22 mouse cellular contexts compared by ENCODE assay signal in the genomic region with DNA sequence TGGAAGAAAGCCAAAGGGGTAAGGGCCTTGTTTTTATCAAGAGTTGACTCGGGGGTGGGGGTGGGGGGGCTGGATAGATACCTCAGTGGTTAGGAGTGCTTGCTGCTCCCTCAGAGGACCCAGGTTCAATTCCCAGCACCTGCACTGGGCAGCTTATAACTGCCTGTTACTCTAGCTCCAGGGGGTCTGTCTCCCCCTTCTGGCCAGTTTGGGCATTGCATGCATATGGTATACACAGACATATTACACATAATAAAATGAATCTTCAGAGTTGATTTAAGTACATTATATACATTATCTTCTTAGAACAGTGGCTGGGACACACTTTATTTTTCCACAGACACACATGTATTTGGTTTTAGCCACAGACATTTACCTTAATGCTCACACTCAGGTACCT.
DNase-seq lines count a peak whose midpoint lies in the region; ATAC-seq and TF ChIP-seq lines count a peak whose summit lies in the region.
"Had no signal": no experiment of that assay in that cellular context is flagged by ENCODE, and none has a peak within 500 bp of the region (broad histone marks: within the 10 kb centered on the region; RNA-seq: fewer than 3 reads in every experiment).

No protein-coding gene starts in this region.

- no peak for DNase-seq in hindbrain, postnatal 0 days (ENCODE audit: low spot score)
- no peak for DNase-seq in hindbrain, embryonic 11.5 days (ENCODE audit: low spot score)
- DNase-seq in lung, postnatal 0 days (ENCODE audit: low spot score), result no peak
- DNase-seq in lung, adult 18-20 months, result no peak
- DNase-seq in ES-CJ7 (ENCODE audit: low read depth, low spot score), result peak; percentile 21
- no peak for DNase-seq in gastrocnemius, postnatal 36 days
- DNase-seq: adrenal gland, postnatal 10 days; B cell, adult 2 months; cerebellum, adult 18-20 months; cerebellum, postnatal 36 days; heart, adult 18-20 months; lung, postnatal 4 days; right cerebral cortex, postnatal 4 days had no signal

- no peak overlapping the region for H3K4me2 ChIP-seq in hindbrain, postnatal 0 days (ENCODE audit: low read depth, low read length)
- no peak overlapping the region for H3K4me2 ChIP-seq in hindbrain, embryonic 11.5 days (replicated peaks; ENCODE audit: low read depth, low read length)
- H3K4me2 ChIP-seq in lung, postnatal 0 days (replicated peaks; ENCODE audit: low read depth, low read length), result no peak overlapping the region
- H3K4me2 ChIP-seq: embryonic facial prominence, embryonic 12.5 days; kidney, embryonic 15.5 days; liver, embryonic 15.5 days; midbrain, embryonic 11.5 days had no signal

- no peak for TF ChIP-seq EP300 in lung, postnatal 0 days (IDR thresholded peaks at IDR 0.05)

- no peak overlapping the region for H3K9ac ChIP-seq in hindbrain, postnatal 0 days (replicated peaks; ENCODE audit: low read length)
- no peak overlapping the region for H3K9ac ChIP-seq in hindbrain, embryonic 11.5 days (ENCODE audit: low read depth, low read length)
- no peak overlapping the region for H3K9ac ChIP-seq in lung, postnatal 0 days (replicated peaks; ENCODE audit: low read depth)
- H3K9ac ChIP-seq: embryonic facial prominence, embryonic 12.5 days; kidney, embryonic 15.5 days; liver, embryonic 15.5 days had no signal

- H3K36me3 ChIP-seq in hindbrain, postnatal 0 days (ENCODE audit: insufficient read depth, low read length), result no peaks in the 10 kb centered on the region
- no peaks in the 10 kb centered on the region for H3K36me3 ChIP-seq in hindbrain, embryonic 11.5 days (ENCODE audit: control insufficient read depth, insufficient read depth, low read length)
- H3K36me3 ChIP-seq in lung, postnatal 0 days (ENCODE audit: insufficient read depth, low read length), result no peaks in the 10 kb centered on the region
- H3K36me3 ChIP-seq: embryonic facial prominence, embryonic 12.5 days; G1E; hindbrain, embryonic 10.5 days; kidney, embryonic 15.5 days; liver, embryonic 15.5 days had no signal

- intact Hi-C loops in gastrocnemius, postnatal 36 days (cut with DNase I), result no loop called here

- H3K27ac ChIP-seq in hindbrain, postnatal 0 days, result no peak overlapping the region
- no peak overlapping the region for H3K27ac ChIP-seq in hindbrain, embryonic 11.5 days (ENCODE audit: low read depth, low read length)
- H3K27ac ChIP-seq in lung, postnatal 0 days (ENCODE audit: low read length), result no peak overlapping the region
- H3K27ac ChIP-seq in cortical plate, adult 2 months (ENCODE audit: insufficient read depth, low read length), result no peak overlapping the region
- H3K27ac ChIP-seq: embryonic facial prominence, embryonic 12.5 days; hindbrain, embryonic 10.5 days; kidney, embryonic 15.5 days; liver, embryonic 15.5 days had no signal

- no peak for ATAC-seq in hindbrain, postnatal 0 days
- no peak for ATAC-seq in hindbrain, embryonic 11.5 days (ENCODE audit: low FRiP score)
- ATAC-seq in lung, postnatal 0 days, result no peak
- ATAC-seq: forebrain, embryonic 16.5 days; inflammation-experienced regulatory T-cells, adult 6 months had no signal

- WGBS in hindbrain, postnatal 0 days, result 96% methylated on average over 1 of the region's 1 CpGs
- 95% methylated on average over 1 of the region's 1 CpGs for WGBS in hindbrain, embryonic 11.5 days
- WGBS in lung, postnatal 0 days, result 92% methylated on average over 1 of the region's 1 CpGs

- no peaks in the 10 kb centered on the region for H3K4me1 ChIP-seq in hindbrain, postnatal 0 days (ENCODE audit: insufficient read depth, low read length)
- no peaks in the 10 kb centered on the region for H3K4me1 ChIP-seq in hindbrain, embryonic 11.5 days (replicated peaks; ENCODE audit: control insufficient read depth, insufficient read depth, low read length)
- no peaks in the 10 kb centered on the region for H3K4me1 ChIP-seq in lung, postnatal 0 days (ENCODE audit: insufficient read depth, low read depth, low read length)
- H3K4me1 ChIP-seq in cortical plate, adult 2 months (ENCODE audit: control insufficient read depth, insufficient read depth, low read length), result peaks cover 10% of the 10 kb centered on the region
- H3K4me1 ChIP-seq: embryonic facial prominence, embryonic 12.5 days; hindbrain, embryonic 10.5 days; kidney, embryonic 15.5 days; liver, embryonic 15.5 days had no signal

- H3K27me3 ChIP-seq in hindbrain, postnatal 0 days (ENCODE audit: insufficient read depth, low read length), result no peaks in the 10 kb centered on the region
- H3K27me3 ChIP-seq in hindbrain, embryonic 11.5 days (ENCODE audit: control insufficient read depth, insufficient read depth, low read length), result no peaks in the 10 kb centered on the region
- no peaks in the 10 kb centered on the region for H3K27me3 ChIP-seq in lung, postnatal 0 days (replicated peaks; ENCODE audit: insufficient read depth, low read length)
- H3K27me3 ChIP-seq: embryonic facial prominence, embryonic 12.5 days; kidney, embryonic 15.5 days; liver, embryonic 15.5 days had no signal

- peak; percentile 48 for TF ChIP-seq CTCF in hindbrain, postnatal 0 days (IDR thresholded peaks at IDR 0.05; ENCODE audit: low read depth)
- TF ChIP-seq CTCF in lung, postnatal 0 days (IDR thresholded peaks at IDR 0.05), result peak; percentile 11; the same call in 1 of the 2 replicates
- TF ChIP-seq CTCF in cortical plate, adult 2 months (IDR thresholded peaks at IDR 0.05; ENCODE audit: extremely low read depth, insufficient read depth, low read length), result peak; percentile 11; the same call in 1 of the 2 replicates

- no peak overlapping the region for H3K4me3 ChIP-seq in hindbrain, postnatal 0 days (ENCODE audit: low read length)
- no peak overlapping the region for H3K4me3 ChIP-seq in hindbrain, embryonic 11.5 days (ENCODE audit: low read depth, low read length)
- H3K4me3 ChIP-seq in lung, postnatal 0 days (ENCODE audit: low read depth, low read length), result no peak overlapping the region
- no peak overlapping the region for H3K4me3 ChIP-seq in cortical plate, adult 2 months (ENCODE audit: insufficient read depth, low read length)
- H3K4me3 ChIP-seq: embryonic facial prominence, embryonic 12.5 days; hindbrain, embryonic 10.5 days; kidney, embryonic 15.5 days; liver, embryonic 15.5 days had no signal

- TF ChIP-seq POLR2A in cortical plate, adult 2 months (IDR thresholded peaks at IDR 0.05; ENCODE audit: extremely low read depth, insufficient read depth, low read length), result no peak

- no peaks in the 10 kb centered on the region for H3K9me3 ChIP-seq in hindbrain, postnatal 0 days (ENCODE audit: low read length)
- no peaks in the 10 kb centered on the region for H3K9me3 ChIP-seq in hindbrain, embryonic 11.5 days (ENCODE audit: control insufficient read depth, low read length)
- H3K9me3 ChIP-seq in lung, postnatal 0 days (ENCODE audit: low read length), result no peaks in the 10 kb centered on the region
- H3K9me3 ChIP-seq: kidney, embryonic 15.5 days had no signal
